Mouse (Mus musculus): ENCODE results near the gene Bcat1.

- no peak for TF ChIP-seq POLR2A (IDR thresholded peaks at IDR 0.05; ENCODE audit: insufficient read depth, low read depth, low read length)
- peak; percentile 54 for TF ChIP-seq CTCF (IDR thresholded peaks at IDR 0.05)
Observed at GRCm38 (mm10) chr6:145115476-145116097, 39.6 kb upstream of the Bcat1 start, which contains the start of gene Lrmp.
